Mouse (Mus musculus) forebrain, postnatal 0 days (tissue): Measurements from ENCODE around the gene Tmc5. TPM values are rescaled to one million over a fixed set of nuclear protein-coding genes. Genes with fewer than 3 reads are reported as not detected.

Experiments
- ATAC-seq: fragments of 200-750 bp; cut with Nextera tagmentation; 2 replicates; pipeline ENCODE4 v1.8.0; 2017; ENCODE audit warnings: mild to moderate bottlenecking, moderate library complexity
- DNase-seq: peaks from one replicate; pipeline ENCODE4 v3.0.0-alpha.2; 2015
- H3K27ac ChIP-seq: fragments of 300-500 bp; sonication (generic); 2 replicates; pipeline ENCODE4 v1.5.1; 2014; ENCODE audit warnings: low read depth, mild to moderate bottlenecking, antibody characterized with exemption, low read length, moderate library complexity, mixed read lengths
- H3K27me3 ChIP-seq: fragments of 300-500 bp; sonication (generic); 2 replicates; pipeline ENCODE4 v1.6.1; 2014; ENCODE audit warnings: mild to moderate bottlenecking, low read length, mixed read lengths; ENCODE audit not compliant: insufficient read depth
- H3K36me3 ChIP-seq: fragments of 300-500 bp; sonication (generic); 2 replicates; pipeline ENCODE4 v1.6.1; 2014; ENCODE audit warnings: mild to moderate bottlenecking, moderate library complexity; ENCODE audit not compliant: insufficient read depth
- H3K4me1 ChIP-seq: fragments of 300-500 bp; sonication (generic); 2 replicates; pipeline ENCODE4 v1.6.1; 2014; ENCODE audit warnings: antibody characterized with exemption; ENCODE audit not compliant: insufficient read depth
- H3K4me2 ChIP-seq: fragments of 300-500 bp; sonication (generic); 2 replicates; pipeline ENCODE4 v1.6.1; 2014; ENCODE audit warnings: low read depth, mild to moderate bottlenecking, moderate library complexity
- H3K4me3 ChIP-seq: fragments of 300-500 bp; sonication (generic); 2 replicates; pipeline ENCODE4 v1.5.1; 2014; ENCODE audit warnings: low read depth, low read length, mixed read lengths
- H3K9ac ChIP-seq: fragments of 300-500 bp; sonication (generic); 2 replicates; pipeline ENCODE4 v1.6.1; 2014; ENCODE audit warnings: mild to moderate bottlenecking
- H3K9me3 ChIP-seq: fragments of 300-500 bp; sonication (generic); 2 replicates; pipeline ENCODE4 v1.6.1; 2016; ENCODE audit warnings: low read length
- CTCF ChIP-seq: sonication (generic); IDR thresholded peaks from 2 replicates; pipeline ENCODE4 v1.5.1; 2016; ENCODE audit warnings: antibody characterized with exemption, control low read depth, low read depth
- WGBS: fragments of 180-500 bp; shearing (Covaris S2); extraction: QIAGEN DNeasy Blood & Tissue Kit; methylation state at CpG from one replicate; pipeline ENCODE4 v1.1.7; 2014; 5-methylcytosine and 5-hydroxymethylcytosine counted together
- polyA plus RNA-seq: library from polyadenylated mRNA; unstranded; fragments of >200 nt; fragmentation: Nextera tagmentation; extraction: Ambion mirVana; gene quantifications from 2 replicates; pipeline ENCODE4 v1.2.1, GENCODE M21; 2015
- total RNA-seq: library from RNA; depleted of rRNA; stranded (reverse); fragments of >200 nt; gene quantifications from 2 replicates; pipeline ENCODE4 v1.2.3, GENCODE M21; 2014; rRNA removed

The Tmc5 gene
- total and polyA plus RNA-seq, 2 experiments from 2014 or later: 0.19 to 0.38 TPM

GRCm38 (mm10) chr7:118712228-118713173 is 115.4 kb downstream of the Tmc5 start, which contains the start of gene Ccp110:
TSS of gene Ccp110 (plus strand) at chr7:118712552.
- 1% methylated on average over 48 of the region's 48 CpGs for WGBS
- peak; percentile 99 for ATAC-seq

GRCm38 (mm10) chr7:118714873-118715272 is 117.8 kb downstream of the Tmc5 start:
- 90% methylated on average over 1 of the region's 1 CpGs for WGBS
- no peak for ATAC-seq
- peaks cover 18% of the 10 kb centered on the region; the same call in 1 of the 2 replicates for H3K36me3 ChIP-seq
- no peak overlapping the region for H3K9ac ChIP-seq
- no peaks in the 10 kb centered on the region for H3K27me3 ChIP-seq
- no peak overlapping the region for H3K27ac ChIP-seq
- H3K9me3 ChIP-seq: no peaks in the 10 kb centered on the region
- H3K4me1 ChIP-seq: peaks cover 9% of the 10 kb centered on the region
- no peak overlapping the region for H3K4me3 ChIP-seq
- no peak overlapping the region for H3K4me2 ChIP-seq
- no peak for TF ChIP-seq CTCF
- DNase-seq: no peak

More at GRCm38 (mm10) chr7:118712228-118713173, 115.4 kb downstream of the Tmc5 start, which contains the start of gene Ccp110:
- Histone ChIP-seq H3K27ac (peak within 1 kb of the TSS; percentile 79), H3K9me3 (no peaks in the 10 kb centered on the region), H3K27me3 (no peaks in the 10 kb centered on the region), H3K4me3 (peak within 1 kb of the TSS; percentile 95), H3K9ac (peak within 1 kb of the TSS; percentile 85), H3K4me1 (peaks cover 9% of the 10 kb centered on the region), H3K36me3 (peaks cover 12% of the 10 kb centered on the region; the same call in 1 of the 2 replicates), H3K4me2 (peak within 1 kb of the TSS; percentile 68)
- peak; percentile 97 for DNase-seq
- TF ChIP-seq CTCF: peak; percentile 56

GRCm38 (mm10) chr7:118718066-118718465 is 121.0 kb downstream of the Tmc5 start:
- H3K9me3 ChIP-seq: no peaks in the 10 kb centered on the region
- H3K27me3 ChIP-seq: no peaks in the 10 kb centered on the region
- peaks cover 8% of the 10 kb centered on the region for H3K4me1 ChIP-seq
- DNase-seq: no peak
- H3K4me2 ChIP-seq: no peak overlapping the region
- no peak overlapping the region for H3K27ac ChIP-seq
- 95% methylated on average over 4 of the region's 4 CpGs for WGBS
- no peak for ATAC-seq
- no peak overlapping the region for H3K9ac ChIP-seq
- H3K36me3 ChIP-seq: peaks cover 44% of the 10 kb centered on the region
- no peak overlapping the region for H3K4me3 ChIP-seq
- TF ChIP-seq CTCF: no peak

- DNase-seq (no peak), ATAC-seq (no peak)
- H3K27me3 ChIP-seq: no peaks in the 10 kb centered on the region
- no peak overlapping the region for H3K4me3 ChIP-seq
- H3K9me3 ChIP-seq: no peaks in the 10 kb centered on the region
- H3K36me3 ChIP-seq: peaks cover 76% of the 10 kb centered on the region
- 86% methylated on average over 9 of the region's 9 CpGs for WGBS
- H3K9ac ChIP-seq: no peak overlapping the region
- no peaks in the 10 kb centered on the region for H3K4me1 ChIP-seq
- no peak for TF ChIP-seq CTCF
- H3K4me2 ChIP-seq: no peak overlapping the region
- no peak overlapping the region for H3K27ac ChIP-seq
Observed at GRCm38 (mm10) chr7:118723927-118724326, 126.8 kb downstream of the Tmc5 start.

Other genes with a start within 250 kb of the Tmc5 start
- 19.6 and 22.5 TPM in 2 replicates for gene Syt17, start 149.1 kb upstream of the Tmc5 start, total RNA-seq
- 10.4 and 18.2 TPM in 2 replicates for gene Syt17, start 149.1 kb upstream of the Tmc5 start, polyA plus RNA-seq
- 3.8 and 6.0 TPM in 2 replicates for gene Itpripl2, start 105.3 kb upstream of the Tmc5 start, total RNA-seq
- 0.42 and 0.43 TPM in 2 replicates for gene Itpripl2, start 105.3 kb upstream of the Tmc5 start, polyA plus RNA-seq
- 47.6 and 48.3 TPM in 2 replicates for gene Coq7, start 63.9 kb upstream of the Tmc5 start, total RNA-seq
- gene Coq7, start 63.9 kb upstream of the Tmc5 start, polyA plus RNA-seq: 115 and 134 TPM in 2 replicates
- gene Tmc7, start 12.6 kb upstream of the Tmc5 start, total RNA-seq: 10.1 and 10.3 TPM in 2 replicates
- 2.7 and 4.2 TPM in 2 replicates for gene Tmc7, start 12.6 kb upstream of the Tmc5 start, polyA plus RNA-seq
- 271 and 289 TPM in 2 replicates for gene Gde1, start 108.5 kb downstream of the Tmc5 start, total RNA-seq
- 263 and 284 TPM in 2 replicates for gene Gde1, start 108.5 kb downstream of the Tmc5 start, polyA plus RNA-seq
- 28.2 and 33.6 TPM in 2 replicates for gene Ccp110, start 115.3 kb downstream of the Tmc5 start, total RNA-seq
- gene Ccp110, start 115.3 kb downstream of the Tmc5 start, polyA plus RNA-seq: 8.9 and 13.3 TPM in 2 replicates
- gene Vps35l, start 142.9 kb downstream of the Tmc5 start, total RNA-seq: 89.7 and 105 TPM in 2 replicates
- 85.9 and 94.5 TPM in 2 replicates for gene Vps35l, start 142.9 kb downstream of the Tmc5 start, polyA plus RNA-seq